Mouse (Mus musculus) bone marrow macrophage, adult 2 months (primary cell): ENCODE measurements at regions not wholly inside any gene's neighbourhood (a gene's known extent, or its start where the extent isn't known, plus 50 kb on each side); places are given as distances from the start of the nearest gene placed in this dataset.

Experiments used
- CTCF ChIP-seq: IDR thresholded peaks from 2 replicates; pipeline ENCODE4 v1.5.1; 2012; ENCODE audit warnings: low read depth, mild to moderate bottlenecking, low read length, moderate library complexity
- POLR2A ChIP-seq: IDR thresholded peaks from 2 replicates; pipeline ENCODE4 v1.6.1; 2012; ENCODE audit warnings: mild to moderate bottlenecking, low read depth, low read length, borderline replicate concordance

DNA sequence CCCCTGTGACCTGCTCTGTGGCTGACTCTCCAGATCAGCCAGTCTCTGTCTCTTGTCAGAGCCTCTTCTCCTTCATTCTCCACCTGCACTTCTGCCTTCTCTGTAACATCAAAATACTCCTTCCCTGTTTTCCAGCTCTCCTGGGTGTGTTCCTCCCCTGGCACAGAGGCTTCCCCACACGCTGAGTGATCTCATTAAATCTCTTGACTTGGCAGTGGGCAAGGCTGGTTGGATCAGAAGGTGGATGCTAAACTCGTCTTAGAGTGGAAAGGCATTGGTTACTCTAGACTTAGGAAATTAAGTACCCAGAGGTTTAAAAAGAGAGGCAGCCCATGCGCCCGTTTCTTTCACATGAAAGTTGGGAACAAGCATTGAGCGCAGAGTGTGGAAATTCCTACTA, 78.3 kb upstream of the Gm10234 start:
- TF ChIP-seq POLR2A (no peak), CTCF (no peak)
